Mouse (Mus musculus) neural tube, embryonic 14.5 days (tissue): ENCODE results near the gene Pik3c2b. TPM values are rescaled to one million over a fixed set of nuclear protein-coding genes. Genes with fewer than 3 reads are reported as not detected.
A peak's percentile ranks its signal among the peaks of the same experiment; 100 is the strongest.

Experiments
- ATAC-seq: fragments of 200-750 bp; cut with Nextera tagmentation; 2 replicates; pipeline ENCODE4 v1.8.0; 2017; ENCODE audit warnings: low read depth, mild to moderate bottlenecking, moderate TSS enrichment, moderate library complexity
- H3K27ac ChIP-seq: fragments of 300-500 bp; sonication (generic); 2 replicates; pipeline ENCODE4 v1.5.1; 2014; ENCODE audit warnings: low read depth, mild to moderate bottlenecking, control low read depth, low read length, moderate library complexity, mixed read lengths
- H3K27me3 ChIP-seq: fragments of 300-500 bp; sonication (generic); 2 replicates; pipeline ENCODE4 v1.6.1; 2014; ENCODE audit warnings: low read length; ENCODE audit not compliant: control insufficient read depth, insufficient read depth
- H3K36me3 ChIP-seq: fragments of 300-500 bp; sonication (generic); 2 replicates; pipeline ENCODE4 v1.6.1; 2014; ENCODE audit warnings: low read length, mixed read lengths; ENCODE audit not compliant: control insufficient read depth, insufficient read depth
- H3K4me1 ChIP-seq: fragments of 300-500 bp; sonication (generic); 2 replicates; pipeline ENCODE4 v1.6.1; 2014; ENCODE audit warnings: low read length; ENCODE audit not compliant: control insufficient read depth, insufficient read depth
- H3K4me2 ChIP-seq: fragments of 300-500 bp; sonication (generic); 2 replicates; pipeline ENCODE4 v1.6.1; 2014; ENCODE audit warnings: mild to moderate bottlenecking, low read depth, low read length, control low read depth
- H3K4me3 ChIP-seq: fragments of 300-500 bp; sonication (generic); 2 replicates; pipeline ENCODE4 v1.5.1; 2014; ENCODE audit warnings: low read depth, low read length, control low read depth, mixed read lengths
- H3K9ac ChIP-seq: fragments of 300-500 bp; sonication (generic); replicated peaks from 2 replicates; pipeline ENCODE4 v1.6.1; 2014; ENCODE audit warnings: low read depth, mild to moderate bottlenecking, control low read depth, low read length, mixed read lengths
- H3K9me3 ChIP-seq: fragments of 300-500 bp; sonication (generic); 2 replicates; pipeline ENCODE4 v1.6.1; 2016; ENCODE audit warnings: low read length; ENCODE audit not compliant: control insufficient read depth
- WGBS: fragments of 180-500 bp; shearing (Covaris S2); extraction: QIAGEN DNeasy Blood & Tissue Kit; methylation state at CpG from one replicate; pipeline ENCODE4 v1.1.7; 2014; 5-methylcytosine and 5-hydroxymethylcytosine counted together
- polyA plus RNA-seq: library from polyadenylated mRNA; unstranded; fragments of >200 nt; fragmentation: Nextera tagmentation; extraction: Ambion mirVana; gene quantifications from 2 replicates; pipeline ENCODE4 v1.2.1, GENCODE M21; 2014

The Pik3c2b gene
- polyA plus RNA-seq, 1 experiment from 2014 or later = 17.2 TPM

- no peak overlapping the region for H3K9ac ChIP-seq
- WGBS = 89% methylated on average over 3 of the region's 3 CpGs
- H3K4me3 ChIP-seq = no peak overlapping the region
- H3K36me3 ChIP-seq = no peaks in the 10 kb centered on the region
- ATAC-seq = no peak
- no peak overlapping the region for H3K4me2 ChIP-seq
- no peaks in the 10 kb centered on the region for H3K9me3 ChIP-seq
- H3K4me1 ChIP-seq = no peaks in the 10 kb centered on the region
- no peaks in the 10 kb centered on the region for H3K27me3 ChIP-seq
- H3K27ac ChIP-seq = no peak overlapping the region
Measured at GRCm38 (mm10) chr1:133118844-133119243, 73.4 kb downstream of the Pik3c2b start.

GRCm38 (mm10) chr1:133119931-133120712 is 74.7 kb downstream of the Pik3c2b start:
- 71% methylated on average over 7 of the region's 7 CpGs for WGBS
- Histone ChIP-seq H3K36me3 (no peaks in the 10 kb centered on the region), H3K4me2 (no peak overlapping the region), H3K9ac (no peak overlapping the region), H3K4me1 (no peaks in the 10 kb centered on the region), H3K27ac (no peak overlapping the region), H3K9me3 (no peaks in the 10 kb centered on the region), H3K27me3 (no peaks in the 10 kb centered on the region), H3K4me3 (no peak overlapping the region)
- no peak for ATAC-seq

DNA sequence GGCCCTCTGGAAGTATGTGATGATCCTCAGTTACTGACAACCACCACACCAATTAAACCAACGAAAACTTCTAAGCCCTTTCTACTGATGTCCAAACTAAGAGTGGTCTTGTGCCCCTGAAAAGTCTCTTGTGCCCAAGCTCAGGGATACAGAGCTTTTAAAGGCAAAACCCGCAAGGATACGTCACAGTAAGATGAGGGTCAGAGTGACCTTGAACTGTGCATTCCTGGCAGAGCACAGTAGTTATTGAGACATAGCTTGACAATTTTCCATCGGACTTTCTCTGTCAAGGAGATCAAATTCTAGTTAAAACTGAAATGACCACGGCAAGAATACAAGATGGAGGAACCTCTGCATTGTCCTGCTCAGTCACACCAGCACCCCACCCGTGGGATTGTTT is 75.8 kb downstream of the Pik3c2b start:
- H3K4me3 ChIP-seq = no peak overlapping the region
- H3K4me1 ChIP-seq = no peaks in the 10 kb centered on the region
- WGBS = 71% methylated on average over 6 of the region's 6 CpGs
- no peak for ATAC-seq
- H3K4me2 ChIP-seq = no peak overlapping the region
- no peaks in the 10 kb centered on the region for H3K27me3 ChIP-seq
- no peak overlapping the region for H3K27ac ChIP-seq
- no peaks in the 10 kb centered on the region for H3K9me3 ChIP-seq
- no peaks in the 10 kb centered on the region for H3K36me3 ChIP-seq
- H3K9ac ChIP-seq = no peak overlapping the region

DNA sequence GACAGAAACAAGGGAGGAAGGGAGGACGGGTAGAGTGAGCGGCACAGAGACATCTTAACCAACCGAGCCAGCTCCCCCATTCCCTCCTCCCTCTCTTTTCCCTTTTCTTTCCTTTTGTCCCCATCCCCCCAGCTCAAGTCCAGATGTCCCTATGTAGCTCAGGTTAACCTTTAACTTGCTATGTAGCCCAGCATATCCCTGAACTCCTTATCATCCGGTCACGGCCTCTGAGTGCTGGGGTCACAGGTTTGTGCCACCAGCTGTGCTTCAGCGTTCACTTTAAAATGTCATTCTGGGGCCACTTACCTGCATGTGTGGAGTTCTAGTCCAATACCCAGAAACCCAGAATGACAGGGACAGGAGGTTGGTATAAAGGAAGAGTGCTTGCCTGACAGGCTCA is 78.7 kb downstream of the Pik3c2b start:
- Histone ChIP-seq H3K4me2 (no peak overlapping the region), H3K36me3 (no peaks in the 10 kb centered on the region), H3K9ac (no peak overlapping the region), H3K4me3 (no peak overlapping the region), H3K27ac (no peak overlapping the region), H3K9me3 (no peaks in the 10 kb centered on the region), H3K27me3 (no peaks in the 10 kb centered on the region), H3K4me1 (no peaks in the 10 kb centered on the region)
- 77% methylated on average over 6 of the region's 6 CpGs for WGBS
- ATAC-seq = no peak

DNA sequence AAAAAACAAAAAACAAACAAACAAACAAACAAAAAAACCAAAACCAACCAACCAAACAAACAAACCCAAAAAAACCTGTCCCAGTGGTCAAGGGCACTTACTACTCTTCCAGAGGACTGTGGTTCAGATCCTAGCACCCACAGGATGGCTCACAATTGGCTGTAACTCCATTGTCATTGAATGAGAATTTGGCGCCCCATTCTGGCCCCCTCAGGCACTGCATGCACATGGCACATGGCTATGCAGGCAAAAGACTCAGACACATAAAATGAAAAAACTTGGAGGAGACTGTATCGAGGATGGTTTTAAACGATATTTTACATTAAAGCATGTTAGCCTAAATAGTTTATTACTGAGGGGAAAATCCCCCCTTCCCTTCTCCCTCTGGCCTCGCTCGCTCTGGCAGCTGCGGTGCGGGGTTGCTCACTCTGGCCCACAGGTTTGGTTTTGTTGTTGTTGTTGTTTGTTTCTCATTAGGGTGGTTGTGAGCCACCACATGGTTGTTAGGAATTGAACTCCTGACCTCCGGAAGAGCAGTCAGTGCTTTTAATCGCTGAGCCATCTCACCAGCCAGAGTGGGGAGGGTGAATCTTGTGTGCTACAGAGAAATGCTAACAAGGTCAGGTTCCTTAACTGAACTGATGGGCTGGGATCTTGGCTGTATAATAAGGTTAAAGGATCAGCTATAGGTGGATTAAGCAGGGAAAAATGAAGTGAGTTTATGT is 80.3 kb downstream of the Pik3c2b start:
- Histone ChIP-seq H3K27ac (no peak overlapping the region), H3K4me1 (no peaks in the 10 kb centered on the region), H3K4me3 (no peak overlapping the region), H3K36me3 (no peaks in the 10 kb centered on the region), H3K4me2 (no peak overlapping the region), H3K27me3 (no peaks in the 10 kb centered on the region), H3K9ac (no peak overlapping the region), H3K9me3 (no peaks in the 10 kb centered on the region)
- ATAC-seq = no peak
- 92% methylated on average over 9 of the region's 9 CpGs for WGBS

DNA sequence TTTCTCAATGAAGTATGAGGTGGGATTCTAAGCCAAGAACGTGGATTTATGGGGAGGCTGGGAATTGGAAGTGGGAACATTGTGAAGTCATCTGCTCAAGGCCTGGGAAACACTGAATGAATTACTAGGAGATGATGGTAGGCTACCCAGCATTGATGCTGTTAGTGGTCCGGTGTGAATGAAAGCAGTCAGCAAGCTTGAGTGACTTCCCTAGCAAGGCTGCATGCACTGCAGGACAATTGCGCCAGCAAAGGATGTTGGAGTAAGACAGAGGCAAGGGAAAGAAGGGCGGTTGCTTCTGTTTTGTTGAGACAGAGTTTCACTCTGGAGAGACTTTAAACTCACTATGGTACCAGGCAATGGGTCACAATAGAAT is 80.9 kb downstream of the Pik3c2b start:
- WGBS = 57% methylated on average over 4 of the region's 4 CpGs
- ATAC-seq = no peak
- Histone ChIP-seq H3K36me3 (no peaks in the 10 kb centered on the region), H3K9me3 (no peaks in the 10 kb centered on the region), H3K9ac (no peak overlapping the region), H3K27me3 (no peaks in the 10 kb centered on the region; the same call in 1 of the 2 replicates), H3K4me3 (no peak overlapping the region), H3K27ac (no peak overlapping the region), H3K4me1 (no peaks in the 10 kb centered on the region), H3K4me2 (no peak overlapping the region)

- peaks cover 3% of the 10 kb centered on the region; the same call in 1 of the 2 replicates for H3K27me3 ChIP-seq
- no peaks in the 10 kb centered on the region; the same call in 1 of the 2 replicates for H3K4me1 ChIP-seq
- no peak overlapping the region for H3K9ac ChIP-seq
- no peak overlapping the region for H3K27ac ChIP-seq
- no peak for ATAC-seq
- no peak overlapping the region for H3K4me2 ChIP-seq
- H3K9me3 ChIP-seq = no peaks in the 10 kb centered on the region
- no peak overlapping the region for H3K4me3 ChIP-seq
- 84% methylated on average over 9 of the region's 9 CpGs for WGBS
- H3K36me3 ChIP-seq = no peaks in the 10 kb centered on the region
Measured at GRCm38 (mm10) chr1:133127328-133127727, 81.9 kb downstream of the Pik3c2b start.

DNA sequence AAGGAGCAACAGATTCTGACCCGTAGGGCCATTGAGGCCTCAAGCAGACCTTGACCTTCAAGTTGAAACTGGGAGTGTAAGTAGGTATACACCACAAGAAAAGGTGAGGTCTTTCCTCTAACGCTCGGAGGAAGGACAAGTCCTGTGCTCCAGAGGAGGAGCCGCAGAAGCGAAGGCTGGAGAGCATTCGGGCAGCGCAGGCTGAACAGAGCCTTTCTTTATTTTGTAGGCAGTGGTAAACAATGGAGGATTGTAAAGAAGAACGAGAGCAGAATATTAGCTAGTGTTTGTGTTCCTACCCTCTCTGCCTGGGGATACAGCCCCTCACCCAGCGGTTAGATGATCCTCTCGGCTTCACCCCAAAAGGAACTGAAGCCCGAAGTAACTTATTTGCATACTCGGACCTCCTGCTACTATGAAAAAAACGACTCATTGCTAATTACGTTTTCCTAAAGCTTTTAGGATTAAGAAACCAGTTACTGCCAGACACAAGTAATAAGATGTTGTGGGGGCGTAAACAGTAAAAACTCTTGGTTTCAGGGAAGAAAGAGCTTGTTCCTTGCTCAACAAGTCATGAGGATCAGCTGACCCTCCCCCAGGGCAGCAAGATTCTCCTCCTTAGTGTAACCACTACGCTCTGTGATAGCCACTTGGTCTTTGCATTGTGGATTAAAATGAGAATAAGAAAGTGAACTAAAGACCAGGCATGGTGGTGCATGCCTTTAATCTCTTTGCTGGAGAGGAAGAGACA is 84.2 kb downstream of the Pik3c2b start:
- Histone ChIP-seq H3K27ac (no peak overlapping the region; the same call in 1 of the 2 replicates), H3K9me3 (no peaks in the 10 kb centered on the region), H3K4me2 (peak overlapping the region; percentile 3; the same call in 1 of the 2 replicates), H3K27me3 (peaks cover 3% of the 10 kb centered on the region; the same call in 1 of the 2 replicates), H3K36me3 (no peaks in the 10 kb centered on the region), H3K4me3 (no peak overlapping the region), H3K9ac (no peak overlapping the region), H3K4me1 (peaks cover 23% of the 10 kb centered on the region)
- WGBS = 14% methylated on average over 16 of the region's 16 CpGs
- ATAC-seq = no peak
